In genomic region chr6:25808806-25809495, GRCm38 (mm10) we compare ENCODE assay signal across 8 mouse cellular contexts. TPM values are rescaled to one million over a fixed set of nuclear protein-coding genes. Genes with fewer than 3 reads are reported as not detected.
A peak's percentile ranks its signal among the peaks of the same experiment; 100 is the strongest.
DNase-seq lines count a peak whose midpoint lies in the region; ATAC-seq lines count a peak whose summit lies in the region.

Gene Pot1a (minus strand): TSS chr6:25809246.

- H3K4me3 ChIP-seq in lung, embryonic 16.5 days (ENCODE audit: low read length), result peak within 1 kb of the TSS; percentile 78

- peak within 1 kb of the TSS; percentile 86 for H3K27ac ChIP-seq in lung, embryonic 16.5 days (ENCODE audit: low read length)

- H3K27me3 ChIP-seq in lung, embryonic 16.5 days (ENCODE audit: control insufficient read depth, insufficient read depth, low read depth, low read length), result no peaks in the 10 kb centered on the region

- ATAC-seq in hematopoietic stem cell, adult 5-6 weeks (replicated peaks in 1 of 2; ENCODE audit: insufficient read depth in 1 of 2, low FRiP score in 2 of 2, low TSS enrichment in 1 of 2, low read depth in 1 of 2, poor library complexity in 2 of 2, severe bottlenecking in 2 of 2), result peak; percentile 98 to 99
- peak; percentile 100 for ATAC-seq in lung, embryonic 16.5 days (ENCODE audit: low read depth)

- no peaks in the 10 kb centered on the region for H3K36me3 ChIP-seq in lung, embryonic 16.5 days (ENCODE audit: control insufficient read depth, insufficient read depth, low read length)

- H3K9me3 ChIP-seq in lung, embryonic 16.5 days (ENCODE audit: control insufficient read depth, low read length), result no peaks in the 10 kb centered on the region

- peak within 1 kb of the TSS; percentile 73 for H3K4me2 ChIP-seq in lung, embryonic 16.5 days (ENCODE audit: low read depth, low read length)

- H3K4me1 ChIP-seq in lung, embryonic 16.5 days (replicated peaks; ENCODE audit: control insufficient read depth, insufficient read depth, low read length), result no peaks in the 10 kb centered on the region; the same call in 1 of the 2 replicates

- 0% methylated on average over 34 of the region's 34 CpGs for WGBS in lung, embryonic 16.5 days

- peak within 1 kb of the TSS; percentile 85 for H3K9ac ChIP-seq in lung, embryonic 16.5 days (ENCODE audit: low read length)

- DNase-seq in MEL-GATA-1-ER (ENCODE audit: extremely low read depth, low read depth), result peak; percentile 95
- DNase-seq in cerebellum, adult 8-10 months, result peak; percentile 96
- peak; percentile 99 for DNase-seq in forelimb bud, embryonic 11.5 days (ENCODE audit: low read depth, low spot score)
- peak; percentile 95 for DNase-seq in layer of hippocampus, adult 9-10 months (ENCODE audit: low spot score)
- DNase-seq in ovary, postnatal 10 days (ENCODE audit: low spot score), result peak; percentile 88
- DNase-seq in thymus, postnatal 10 days (ENCODE audit: low spot score in 2 of 2), result peak; percentile 92 to 95

RNA-seq across cellular contexts. Expression of gene Pot1a, which starts in this region (rescaled TPM):
- 49.3 and 55.5 TPM in 2 replicates for total RNA-seq in hematopoietic stem cell, adult 5-6 weeks (2017)
- 31.5 and 32.3 TPM in 2 replicates for polyA plus RNA-seq in lung, embryonic 16.5 days (2015; fragmentation: Nextera tagmentation; extraction: Ambion mirVana)

Comparison
In these comparisons a context has a peak if more than half of its experiments do, and no peak if none do; other contexts are left out.
1. Peak in every context shown above with its lines: DNase-seq, ATAC-seq, H3K4me3 ChIP-seq and H3K27ac ChIP-seq.